Mouse (Mus musculus) spleen, postnatal 10 days (tissue): Measurements from ENCODE around the gene Tmem40.
A peak's percentile ranks its signal among the peaks of the same experiment; 100 is the strongest.

Experiments
- DNase-seq, 2 experiments: peaks; one replicate each; pipeline ENCODE4 v3.0.0; 2021 to 2022; ENCODE audit warnings: low spot score in 2 of 2

Tmem40 gene

DNA sequence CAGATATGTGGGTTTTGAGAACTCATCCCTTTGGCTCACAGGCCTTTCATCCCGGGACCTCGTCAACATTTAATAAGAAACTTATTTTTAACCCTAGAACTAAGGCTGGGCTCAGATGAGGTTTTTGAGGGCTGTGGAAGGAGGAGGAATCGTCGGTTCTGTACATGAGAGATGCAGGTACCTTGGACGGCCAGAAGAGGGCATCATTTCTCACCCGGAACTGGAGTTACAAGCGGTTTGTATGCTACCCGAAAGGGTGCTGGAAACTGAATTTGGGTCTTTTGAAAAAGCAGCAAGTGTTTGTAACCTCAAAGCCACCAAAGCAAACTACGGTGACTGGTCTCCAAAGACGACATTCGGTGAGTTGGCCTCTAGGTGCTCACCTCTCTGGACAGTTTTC lies 60.9 kb downstream of the Tmem40 start:
- peak in 1 of 2 experiments; percentile 31 for DNase-seq

- DNase-seq = no peak
Measured at GRCm38 (mm10) chr6:115700778-115701177, 61.4 kb downstream of the Tmem40 start.

DNA sequence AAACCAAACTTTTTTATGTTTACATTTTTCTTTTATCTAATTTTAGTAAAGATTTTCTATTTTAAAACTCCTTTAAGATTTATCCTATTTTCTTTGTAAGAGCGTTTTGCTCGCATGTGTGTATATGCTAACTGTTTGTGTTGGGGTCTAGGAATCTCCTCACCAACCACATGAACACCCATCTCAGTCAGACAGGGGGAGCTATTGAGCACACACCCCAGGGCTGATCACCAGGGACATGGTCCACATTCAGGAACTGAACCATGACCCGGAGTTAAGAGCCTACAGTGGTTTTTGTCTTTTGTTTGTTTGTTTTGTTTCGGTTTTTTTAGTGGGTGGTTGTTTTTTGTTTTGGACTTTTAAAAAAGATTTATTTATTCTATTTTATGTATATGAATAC lies 63.5 kb downstream of the Tmem40 start:
- no peak for DNase-seq

GRCm38 (mm10) chr6:115697739-115698558 lies 64.3 kb downstream of the Tmem40 start:
- no peak for DNase-seq

- DNase-seq = no peak
Measured at GRCm38 (mm10) chr6:115696707-115697215, 65.4 kb downstream of the Tmem40 start.

- DNase-seq = no peak
Measured at GRCm38 (mm10) chr6:115695124-115695523, 67.1 kb downstream of the Tmem40 start.

GRCm38 (mm10) chr6:115694441-115694842 lies 67.8 kb downstream of the Tmem40 start:
- no peak for DNase-seq

DNA sequence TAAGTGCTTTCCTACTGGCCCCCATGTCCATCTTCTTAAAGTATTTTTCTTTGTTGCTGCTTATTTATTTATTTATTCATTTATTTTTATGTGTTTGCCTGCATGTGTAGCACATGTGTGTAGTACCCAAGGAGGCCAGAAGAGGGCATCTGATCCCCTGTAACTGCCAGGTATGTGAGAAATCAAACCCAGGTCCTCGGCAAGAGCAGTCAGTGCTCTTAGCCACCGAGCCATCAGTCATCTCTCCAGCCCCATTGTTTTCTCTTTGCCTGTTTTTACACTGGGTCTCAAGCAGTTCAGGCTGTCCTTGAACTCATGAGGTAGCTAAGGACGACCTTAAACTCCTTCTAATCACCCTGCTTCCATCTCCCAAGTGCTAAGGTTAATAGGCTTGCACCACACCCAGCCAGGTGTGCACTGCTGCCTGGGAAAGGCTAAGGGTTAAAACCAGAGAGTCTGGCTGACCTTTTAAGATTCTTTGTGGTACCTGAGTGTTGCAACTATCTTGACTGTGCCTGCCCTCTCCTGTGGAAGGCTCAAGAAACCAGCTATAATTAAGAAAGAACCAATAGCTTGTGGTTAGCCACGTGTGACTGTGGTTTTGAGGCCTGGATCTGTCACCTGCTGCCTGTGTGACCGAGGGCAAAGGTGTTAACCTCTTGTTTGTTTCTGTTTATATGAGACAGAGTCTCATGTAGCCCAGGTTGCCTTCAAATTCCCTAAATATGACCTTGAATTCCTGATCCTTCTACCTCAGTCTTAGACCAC lies 69.1 kb downstream of the Tmem40 start:
- peak in 1 of 2 experiments; percentile 54 for DNase-seq

- DNase-seq = no peak
Measured at GRCm38 (mm10) chr6:115692163-115692950, 69.9 kb downstream of the Tmem40 start.

GRCm38 (mm10) chr6:115690105-115690504 lies 72.1 kb downstream of the Tmem40 start:
- no peak for DNase-seq

- DNase-seq = no peak
Measured at GRCm38 (mm10) chr6:115688589-115688988, 73.6 kb downstream of the Tmem40 start.

DNA sequence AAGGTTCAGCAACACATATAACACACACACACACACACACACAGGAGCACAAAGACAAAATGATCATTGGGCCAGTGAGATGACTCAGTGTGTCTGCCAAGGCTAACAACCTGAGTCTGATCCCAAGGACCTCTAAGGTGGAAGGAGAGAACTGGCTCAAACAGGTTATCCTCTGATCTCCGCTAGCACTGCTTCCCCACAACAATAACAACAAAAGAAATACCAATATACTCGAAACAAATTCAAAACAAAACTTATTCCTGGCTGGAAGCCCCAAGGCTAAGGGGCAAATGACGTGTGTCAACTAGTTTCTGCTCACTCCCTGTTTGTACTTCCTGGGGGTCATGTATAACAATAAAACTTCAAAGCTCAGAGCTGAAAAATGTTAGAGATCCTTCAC lies 74.5 kb downstream of the Tmem40 start:
- no peak for DNase-seq

DNA sequence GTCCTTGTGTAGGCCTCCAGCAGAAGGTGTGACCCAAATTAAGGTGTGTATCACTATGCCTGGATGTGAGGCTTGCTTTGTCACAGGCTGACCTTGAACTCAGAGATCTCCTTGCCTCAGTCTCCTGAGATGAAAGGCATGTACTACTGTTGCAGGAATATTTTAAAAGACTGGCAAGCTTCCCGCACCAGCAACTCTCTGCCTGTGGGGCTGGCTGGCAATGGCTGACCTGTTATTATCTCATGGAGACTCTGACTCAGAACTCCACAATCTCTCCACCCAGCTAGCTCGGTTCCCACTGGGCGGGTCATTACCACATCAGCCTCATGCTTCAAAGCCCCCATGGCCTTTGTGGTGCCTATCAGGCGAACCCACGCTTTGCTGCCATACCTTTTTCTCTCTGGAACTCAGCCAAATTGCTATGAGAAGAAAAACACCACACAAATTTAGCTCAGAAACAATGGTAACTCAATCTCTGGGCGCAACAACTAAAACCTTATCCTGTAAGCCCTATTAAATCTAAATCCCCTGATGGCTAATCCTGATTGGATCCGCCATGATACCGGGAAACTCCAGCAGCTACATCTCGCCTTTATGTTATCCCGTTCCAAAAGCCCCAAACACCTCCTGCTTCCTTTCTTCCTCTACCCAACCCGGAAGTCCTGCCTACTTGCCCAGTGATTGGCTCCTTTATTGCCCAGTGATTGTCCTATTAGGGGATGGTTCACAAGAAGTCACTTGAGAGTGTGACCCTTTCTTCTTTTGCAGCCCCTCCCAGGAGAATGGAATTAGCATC lies 77.2 kb downstream of the Tmem40 start:
- peak in 1 of 2 experiments; percentile 25 for DNase-seq

DNA sequence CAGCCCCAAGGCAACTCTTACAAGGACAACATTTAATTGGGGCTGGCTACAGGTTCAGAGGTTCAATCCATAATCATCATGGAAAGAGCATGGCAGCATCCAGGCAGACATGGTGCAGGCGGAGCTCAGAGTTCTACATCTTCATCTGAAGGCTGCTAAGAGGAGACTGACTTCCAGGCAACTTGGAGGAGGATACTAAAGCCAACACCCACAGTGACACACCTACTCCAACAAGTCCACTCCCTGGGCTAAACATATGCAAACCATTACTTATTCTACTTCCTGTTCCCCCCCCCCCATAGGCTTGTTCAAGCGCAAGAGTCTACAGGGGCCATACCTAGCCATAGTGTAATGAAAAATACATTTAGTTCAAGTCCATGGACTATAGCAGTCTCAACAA lies 77.9 kb downstream of the Tmem40 start:
- no peak for DNase-seq

GRCm38 (mm10) chr6:115681066-115681465 lies 81.1 kb downstream of the Tmem40 start:
- DNase-seq = no peak
